Mouse (Mus musculus) lung, embryonic 15.5 days (tissue): ENCODE measurements around the gene Pacrg. TPM values are rescaled to one million over a fixed set of nuclear protein-coding genes. Genes with fewer than 3 reads are reported as not detected.

Source experiments
- ATAC-seq: fragments of 200-750 bp; cut with Nextera tagmentation; 2 replicates; pipeline ENCODE4 v1.8.0; 2017; ENCODE audit warnings: moderate number of reproducible peaks, borderline replicate concordance; ENCODE audit not compliant: low FRiP score, low TSS enrichment; ENCODE audit errors: extremely low read depth
- H3K27ac ChIP-seq: fragments of 300-500 bp; sonication (generic); 2 replicates; pipeline ENCODE4 v1.5.1; 2015; ENCODE audit warnings: moderate library complexity, mild to moderate bottlenecking, inconsistent platforms
- H3K27me3 ChIP-seq: fragments of 300-500 bp; sonication (generic); 2 replicates; pipeline ENCODE4 v1.6.1; 2015; ENCODE audit warnings: inconsistent platforms
- H3K36me3 ChIP-seq: fragments of 300-500 bp; sonication (generic); 2 replicates; pipeline ENCODE4 v1.6.1; 2015; ENCODE audit warnings: inconsistent platforms
- H3K4me1 ChIP-seq: fragments of 300-500 bp; sonication (generic); 2 replicates; pipeline ENCODE4 v1.6.1; 2015; ENCODE audit warnings: inconsistent platforms
- H3K4me2 ChIP-seq: fragments of 300-500 bp; sonication (generic); 2 replicates; pipeline ENCODE4 v1.6.1; 2015; ENCODE audit warnings: inconsistent platforms, mild to moderate bottlenecking, moderate library complexity
- H3K4me3 ChIP-seq: fragments of 300-500 bp; sonication (generic); 2 replicates; pipeline ENCODE4 v1.5.1; 2015; ENCODE audit warnings: mild to moderate bottlenecking, inconsistent platforms
- H3K9ac ChIP-seq: fragments of 300-500 bp; sonication (generic); 2 replicates; pipeline ENCODE4 v1.6.1; 2015; ENCODE audit warnings: inconsistent platforms
- H3K9me3 ChIP-seq: fragments of 300-500 bp; sonication (generic); 2 replicates; pipeline ENCODE4 v1.6.1; 2016; ENCODE audit warnings: inconsistent platforms
- WGBS: fragments of 180-500 bp; shearing (Covaris S2); methylation state at CpG from one replicate; pipeline ENCODE4 v1.1.7; 2015; 5-methylcytosine and 5-hydroxymethylcytosine counted together
- polyA plus RNA-seq: library from polyadenylated mRNA; unstranded; fragments of >200 nt; fragmentation: Nextera tagmentation; extraction: Ambion mirVana; gene quantifications from 2 replicates; pipeline ENCODE4 v1.2.1, GENCODE M21; 2015

Gene Pacrg
- polyA plus RNA-seq, 1 experiment from 2014 or later, result 2.7 TPM

DNA sequence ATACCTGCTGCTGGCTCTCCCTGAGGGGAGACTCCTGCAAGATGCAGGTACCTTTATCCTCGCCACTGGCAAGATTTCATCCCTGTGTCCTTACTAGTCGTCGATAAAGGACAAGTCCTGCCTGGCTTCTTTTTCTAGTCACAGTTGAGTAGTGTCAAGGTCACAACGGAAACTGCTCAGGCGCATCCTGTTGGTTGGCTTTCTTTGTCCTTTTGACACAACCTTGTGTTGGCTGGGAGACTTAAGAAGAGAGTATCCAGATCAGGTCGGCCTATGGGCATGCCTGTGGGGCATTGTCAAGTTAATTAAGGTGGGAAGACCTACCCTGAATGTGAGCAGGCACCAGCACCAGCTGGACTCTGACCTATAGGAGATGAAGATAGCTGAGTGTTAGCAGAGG is 483.8 kb downstream of the Pacrg start:
- H3K4me2 ChIP-seq, result no peak overlapping the region
- WGBS, result 67% methylated on average over 6 of the region's 6 CpGs
- no peak overlapping the region for H3K9ac ChIP-seq
- H3K9me3 ChIP-seq, result no peaks in the 10 kb centered on the region
- H3K27ac ChIP-seq, result no peak overlapping the region
- H3K36me3 ChIP-seq, result no peaks in the 10 kb centered on the region
- no peak overlapping the region for H3K4me3 ChIP-seq
- H3K27me3 ChIP-seq, result no peaks in the 10 kb centered on the region
- no peak for ATAC-seq
- peaks cover 9% of the 10 kb centered on the region; the same call in 1 of the 2 replicates for H3K4me1 ChIP-seq

GRCm38 (mm10) chr17:10355746-10356145 is 484.4 kb downstream of the Pacrg start:
- H3K4me2 ChIP-seq, result no peak overlapping the region
- H3K4me1 ChIP-seq, result peaks cover 7% of the 10 kb centered on the region; the same call in 1 of the 2 replicates
- no peak for ATAC-seq
- H3K36me3 ChIP-seq, result no peaks in the 10 kb centered on the region
- 23% methylated on average over 8 of the region's 8 CpGs for WGBS
- no peak overlapping the region for H3K27ac ChIP-seq
- H3K9me3 ChIP-seq, result no peaks in the 10 kb centered on the region
- no peak overlapping the region for H3K9ac ChIP-seq
- H3K27me3 ChIP-seq, result no peaks in the 10 kb centered on the region
- H3K4me3 ChIP-seq, result no peak overlapping the region

Other genes starting within 250 kb of the Pacrg start
- gene Prkn, start 73 bp upstream of the Pacrg start, polyA plus RNA-seq, result 0.90 and 1.5 TPM in 2 replicates